Mouse (Mus musculus): ENCODE data around the gene Fars2. TPM values are rescaled to one million over a fixed set of nuclear protein-coding genes. Genes with fewer than 3 reads are reported as not detected.

Fars2 gene
- polyA plus RNA-seq, 1 experiment from 2014 or later: 30.0 TPM

DNA sequence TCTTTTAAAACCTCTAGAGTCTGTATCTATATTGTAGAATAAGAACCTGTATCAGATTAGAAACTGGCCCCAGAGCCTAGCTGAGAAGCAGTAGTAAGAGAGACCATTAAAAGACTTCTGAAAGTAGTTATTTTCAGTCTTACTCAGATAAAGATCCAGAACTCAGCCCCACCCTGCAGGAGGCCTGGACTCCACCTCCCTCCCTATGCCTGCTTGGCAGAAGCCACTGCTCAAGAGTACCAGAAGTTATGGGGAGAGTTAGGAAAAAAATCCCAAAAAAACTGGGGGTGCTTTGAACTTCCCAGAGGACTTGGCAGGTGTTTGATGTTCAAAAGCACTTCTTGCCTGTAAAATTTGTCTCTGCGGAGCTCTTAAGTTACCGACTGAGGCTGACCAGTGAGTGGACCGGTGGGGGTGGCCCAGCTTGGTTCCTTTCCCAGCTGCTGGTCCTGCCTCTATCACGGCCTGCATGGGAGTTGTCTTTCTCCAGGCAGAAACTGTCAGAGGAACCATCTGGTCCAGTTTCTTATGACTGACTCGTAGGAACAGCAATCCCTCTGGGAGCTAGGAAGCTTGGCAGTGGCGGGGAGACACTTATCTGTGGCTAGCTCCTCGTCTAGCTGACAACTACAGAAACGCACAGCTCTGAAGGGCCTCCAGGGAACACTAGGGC is 411.1 kb downstream of the Fars2 start:
- no peak for ATAC-seq (ENCODE audit: low FRiP score)
- Histone ChIP-seq H3K9me3 (no peaks in the 10 kb centered on the region), H3K27me3 (no peaks in the 10 kb centered on the region), H3K36me3 (replicated peaks) (no peaks in the 10 kb centered on the region), H3K9ac (no peak overlapping the region), H3K27ac (no peak overlapping the region), H3K4me3 (replicated peaks) (no peak overlapping the region), H3K4me1 (peaks cover 7% of the 10 kb centered on the region; the same call in 1 of the 2 replicates), H3K4me2 (no peak overlapping the region)
- WGBS: 78% methylated on average over 8 of the region's 8 CpGs

DNA sequence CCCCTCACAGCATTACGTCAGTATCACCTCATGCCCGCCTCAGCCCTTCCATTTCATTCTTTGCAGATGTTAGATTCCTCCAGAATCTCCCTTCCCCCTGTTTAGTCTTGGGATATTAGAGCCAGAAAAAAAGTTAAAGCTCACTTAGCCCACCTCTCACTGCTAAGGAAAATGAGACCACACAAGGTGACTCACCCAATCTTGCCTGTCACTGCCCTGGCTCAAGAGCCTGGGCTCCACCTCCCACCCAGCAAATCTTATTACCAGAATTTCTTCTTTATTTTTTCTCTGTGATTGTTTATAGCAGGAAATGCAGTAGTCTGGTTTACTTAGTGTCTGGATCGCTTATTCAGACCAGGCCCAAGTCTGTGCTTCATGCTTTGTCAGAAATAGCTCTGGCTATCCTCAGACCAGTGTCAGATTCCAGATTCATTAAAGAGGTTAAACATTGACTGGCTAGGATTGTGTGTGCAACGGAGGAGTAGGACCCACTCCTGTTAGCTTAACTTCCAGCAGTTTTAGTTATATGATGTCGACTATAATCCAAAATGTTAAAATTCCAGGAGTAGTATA is 412.3 kb downstream of the Fars2 start:
- Histone ChIP-seq H3K27ac (no peak overlapping the region), H3K4me1 (peaks cover 9% of the 10 kb centered on the region; the same call in 1 of the 2 replicates), H3K9ac (no peak overlapping the region), H3K36me3 (replicated peaks) (no peaks in the 10 kb centered on the region), H3K4me3 (replicated peaks) (no peak overlapping the region), H3K4me2 (no peak overlapping the region), H3K27me3 (no peaks in the 10 kb centered on the region), H3K9me3 (no peaks in the 10 kb centered on the region)
- no peak for ATAC-seq (ENCODE audit: low FRiP score)
- WGBS: 89% methylated on average over 5 of the region's 5 CpGs

DNA sequence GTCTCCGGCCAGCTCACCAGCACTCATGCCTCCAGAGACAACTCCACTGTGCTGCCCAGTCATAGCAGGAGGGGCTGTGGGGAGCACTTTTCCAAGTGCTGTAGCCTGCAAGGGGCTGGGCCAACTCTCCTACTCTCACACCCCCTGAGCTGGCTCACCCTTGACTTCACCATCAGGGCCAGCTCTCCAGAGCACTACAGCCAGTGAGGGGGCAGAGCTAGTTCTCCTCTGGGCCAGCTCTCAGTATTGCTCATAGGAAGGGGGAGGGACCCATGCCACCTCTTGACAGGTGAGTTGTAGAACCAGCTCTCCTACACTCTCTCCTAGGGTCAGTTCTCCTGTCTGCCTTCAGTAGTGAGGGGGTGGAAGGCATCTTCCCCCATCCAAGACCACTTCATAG is 413.6 kb downstream of the Fars2 start:
- Histone ChIP-seq H3K36me3 (replicated peaks) (no peaks in the 10 kb centered on the region), H3K27ac (no peak overlapping the region), H3K27me3 (no peaks in the 10 kb centered on the region), H3K4me1 (peaks cover 9% of the 10 kb centered on the region; the same call in 1 of the 2 replicates), H3K4me2 (no peak overlapping the region), H3K9ac (no peak overlapping the region), H3K9me3 (no peaks in the 10 kb centered on the region), H3K4me3 (replicated peaks) (no peak overlapping the region)
- ATAC-seq (ENCODE audit: low FRiP score): no peak
- whole genome bisulfite sequencing: 94% methylated on average over 1 of the region's 1 CpGs

DNA sequence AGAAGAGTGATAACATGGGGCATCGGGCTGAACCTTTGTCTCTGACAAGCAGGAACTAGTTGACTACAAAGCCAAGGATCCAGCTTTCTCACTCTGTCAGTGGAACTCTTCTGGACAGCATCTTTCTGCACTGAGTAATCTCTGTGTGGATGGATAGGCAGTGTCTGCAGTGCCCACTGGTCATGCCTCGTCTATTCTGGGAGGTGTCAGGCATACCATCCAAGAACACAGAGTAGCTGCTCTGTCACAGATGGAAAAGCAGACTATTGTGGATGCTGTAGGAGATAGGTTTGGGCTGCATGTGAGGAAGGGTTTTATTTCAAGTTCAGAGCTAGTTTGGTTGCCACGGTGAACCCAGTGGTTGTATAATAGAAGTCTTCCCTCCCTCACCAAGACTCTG is 414.7 kb downstream of the Fars2 start:
- Histone ChIP-seq H3K4me1 (0 out of 2 replicates have a peak, but pooled peaks cover 6% of the 10 kb centered on the region), H3K27ac (no peak overlapping the region), H3K36me3 (replicated peaks) (no peaks in the 10 kb centered on the region), H3K27me3 (no peaks in the 10 kb centered on the region), H3K4me2 (no peak overlapping the region), H3K9me3 (no peaks in the 10 kb centered on the region), H3K9ac (no peak overlapping the region), H3K4me3 (replicated peaks) (no peak overlapping the region)
- 81% methylated on average over 3 of the region's 3 CpGs for WGBS
- ATAC-seq (ENCODE audit: low FRiP score): no peak

DNA sequence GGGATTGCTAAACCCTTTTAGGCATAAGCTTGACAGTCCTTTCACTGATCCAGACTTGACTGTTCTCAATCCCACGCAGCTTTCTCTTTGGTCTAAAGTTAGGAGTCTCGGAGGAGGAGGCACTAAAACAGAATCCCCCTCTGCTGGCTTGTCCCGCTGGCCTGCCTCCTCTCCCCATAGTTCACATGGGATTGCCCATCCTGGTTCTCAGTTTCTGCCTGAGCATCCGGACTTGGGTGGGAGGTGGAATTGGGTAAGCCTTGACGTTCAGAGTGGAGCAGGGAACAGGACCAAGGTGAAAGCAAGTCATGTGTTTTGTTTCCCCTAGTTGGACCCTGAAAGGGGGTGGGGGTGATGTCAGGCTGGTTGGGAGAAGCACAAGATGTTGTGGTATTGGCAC is 415.9 kb downstream of the Fars2 start:
- no peaks in the 10 kb centered on the region for H3K27me3 ChIP-seq
- H3K36me3 ChIP-seq (replicated peaks): no peaks in the 10 kb centered on the region
- no peak overlapping the region for H3K27ac ChIP-seq
- H3K4me3 ChIP-seq (replicated peaks): no peak overlapping the region
- no peak overlapping the region for H3K4me2 ChIP-seq
- H3K9me3 ChIP-seq: no peaks in the 10 kb centered on the region
- ATAC-seq (ENCODE audit: low FRiP score): no peak
- H3K4me1 ChIP-seq: peaks cover 9% of the 10 kb centered on the region
- WGBS: 90% methylated on average over 5 of the region's 5 CpGs
- H3K9ac ChIP-seq: no peak overlapping the region

DNA sequence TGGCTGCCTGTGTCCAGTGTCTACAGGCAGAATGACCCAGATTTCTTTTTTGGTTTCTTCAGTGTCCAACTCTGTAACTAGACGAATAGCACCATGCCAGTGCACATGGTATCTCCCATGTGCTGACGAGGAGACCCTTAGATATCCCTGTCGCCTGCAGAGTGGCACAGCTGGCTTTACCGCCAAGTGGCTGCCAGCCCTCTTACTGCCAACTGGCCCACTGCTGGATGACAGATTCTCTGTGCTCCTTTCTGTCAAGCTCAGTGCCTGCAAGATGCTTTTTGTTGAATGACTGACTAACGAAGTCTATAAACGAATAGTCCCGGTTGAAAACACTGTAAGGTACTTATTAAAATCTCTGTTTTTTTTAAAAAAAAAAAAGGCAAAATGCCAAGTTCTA is 416.3 kb downstream of the Fars2 start:
- WGBS: 63% methylated on average over 7 of the region's 7 CpGs
- ATAC-seq (ENCODE audit: low FRiP score): no peak
- H3K4me2 ChIP-seq: no peak overlapping the region

DNA sequence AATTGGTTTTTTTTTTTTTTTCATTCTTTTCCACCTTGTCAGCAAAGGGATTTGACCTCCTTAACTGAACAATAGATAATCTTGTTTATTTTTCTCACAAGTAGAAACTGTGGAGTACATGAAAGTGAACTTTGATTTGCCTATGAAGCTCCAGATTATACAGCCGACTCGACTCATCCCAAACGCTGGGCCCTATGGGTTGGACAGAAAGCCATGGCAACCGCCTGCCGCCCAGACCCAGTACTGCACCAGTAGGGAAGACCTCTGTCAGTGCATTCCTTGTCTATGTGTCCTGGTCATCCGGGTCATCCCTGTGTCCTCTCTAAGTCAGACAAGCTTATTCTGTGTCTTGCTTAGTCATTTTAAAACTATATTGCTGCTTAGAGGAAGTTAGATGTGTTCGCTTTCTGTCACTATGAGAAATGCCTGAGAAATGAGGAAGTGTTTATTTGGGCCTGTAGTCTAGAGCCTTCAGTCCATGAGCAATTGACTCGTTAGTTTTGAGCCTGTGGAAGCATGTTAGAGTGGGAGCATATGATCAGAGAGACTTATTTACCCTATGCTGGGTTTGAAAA is 416.8 kb downstream of the Fars2 start:
- no peaks in the 10 kb centered on the region for H3K27me3 ChIP-seq
- H3K9ac ChIP-seq: no peak overlapping the region
- ATAC-seq (ENCODE audit: low FRiP score): no peak
- H3K4me2 ChIP-seq: no peak overlapping the region
- H3K27ac ChIP-seq: no peak overlapping the region
- no peak overlapping the region for H3K4me3 ChIP-seq (replicated peaks)
- H3K4me1 ChIP-seq: peaks cover 15% of the 10 kb centered on the region
- WGBS: 77% methylated on average over 8 of the region's 8 CpGs
- H3K36me3 ChIP-seq (replicated peaks): no peaks in the 10 kb centered on the region
- no peaks in the 10 kb centered on the region for H3K9me3 ChIP-seq

More for the DNA sequence above, 416.3 kb downstream of the Fars2 start:
- H3K36me3 ChIP-seq (replicated peaks): no peaks in the 10 kb centered on the region
- H3K27me3 ChIP-seq: no peaks in the 10 kb centered on the region
- no peak overlapping the region for H3K27ac ChIP-seq
- no peak overlapping the region for H3K4me3 ChIP-seq (replicated peaks)
- peaks cover 13% of the 10 kb centered on the region for H3K4me1 ChIP-seq
- no peaks in the 10 kb centered on the region for H3K9me3 ChIP-seq
- no peak overlapping the region for H3K9ac ChIP-seq

DNA sequence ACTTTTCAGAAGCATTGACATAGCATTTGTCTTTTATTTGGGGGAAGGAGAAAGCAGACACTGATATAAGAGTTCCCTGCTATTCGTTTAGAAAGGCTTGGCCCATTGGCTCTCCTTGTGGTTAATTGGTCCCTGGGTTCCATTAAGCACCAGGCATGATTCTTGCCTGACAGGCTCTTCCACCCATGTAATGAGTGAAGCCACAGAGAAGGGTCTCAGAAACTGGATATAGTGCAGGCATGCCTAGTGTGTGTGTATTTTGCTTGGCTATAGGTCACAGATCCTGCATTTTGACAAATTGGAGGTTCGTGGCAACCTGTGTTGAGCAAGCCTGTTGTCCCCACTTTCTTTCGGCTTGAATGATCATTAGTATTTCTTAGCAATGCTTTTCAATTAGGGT is 420.4 kb downstream of the Fars2 start:
- Histone ChIP-seq H3K4me3 (replicated peaks) (no peak overlapping the region), H3K36me3 (replicated peaks) (no peaks in the 10 kb centered on the region), H3K4me1 (peaks cover 29% of the 10 kb centered on the region), H3K9ac (no peak overlapping the region), H3K27me3 (no peaks in the 10 kb centered on the region), H3K4me2 (no peak overlapping the region), H3K27ac (no peak overlapping the region), H3K9me3 (no peaks in the 10 kb centered on the region)
- WGBS: 61% methylated on average over 3 of the region's 3 CpGs
- ATAC-seq (ENCODE audit: low FRiP score): no peak

DNA sequence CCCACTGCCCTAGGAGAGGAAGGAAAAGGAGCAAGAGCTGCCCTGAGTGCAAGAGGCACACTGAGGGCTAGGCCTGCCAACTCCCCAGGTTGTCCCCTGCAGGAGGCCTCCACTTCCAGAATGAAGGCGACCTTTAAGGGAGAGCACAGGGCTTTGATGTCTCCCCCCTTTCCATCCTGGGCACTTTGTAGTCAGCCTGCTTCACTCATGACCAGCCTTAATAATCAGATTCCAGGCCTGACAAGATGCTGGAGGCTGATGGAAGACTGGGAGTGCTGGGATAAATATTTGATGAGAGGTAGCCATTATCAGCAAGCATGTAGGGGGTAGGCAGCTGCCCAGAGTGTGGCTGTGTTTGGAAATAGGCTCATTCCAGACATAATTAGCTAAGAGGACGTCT is 421.2 kb downstream of the Fars2 start:
- Histone ChIP-seq H3K9me3 (no peaks in the 10 kb centered on the region; the same call in 1 of the 2 replicates), H3K36me3 (replicated peaks) (no peaks in the 10 kb centered on the region), H3K27ac (no peak overlapping the region), H3K27me3 (no peaks in the 10 kb centered on the region), H3K9ac (no peak overlapping the region), H3K4me2 (no peak overlapping the region), H3K4me1 (peaks cover 29% of the 10 kb centered on the region), H3K4me3 (replicated peaks) (no peak overlapping the region)
- no peak for ATAC-seq (ENCODE audit: low FRiP score)
- WGBS: 51% methylated on average over 2 of the region's 2 CpGs

DNA sequence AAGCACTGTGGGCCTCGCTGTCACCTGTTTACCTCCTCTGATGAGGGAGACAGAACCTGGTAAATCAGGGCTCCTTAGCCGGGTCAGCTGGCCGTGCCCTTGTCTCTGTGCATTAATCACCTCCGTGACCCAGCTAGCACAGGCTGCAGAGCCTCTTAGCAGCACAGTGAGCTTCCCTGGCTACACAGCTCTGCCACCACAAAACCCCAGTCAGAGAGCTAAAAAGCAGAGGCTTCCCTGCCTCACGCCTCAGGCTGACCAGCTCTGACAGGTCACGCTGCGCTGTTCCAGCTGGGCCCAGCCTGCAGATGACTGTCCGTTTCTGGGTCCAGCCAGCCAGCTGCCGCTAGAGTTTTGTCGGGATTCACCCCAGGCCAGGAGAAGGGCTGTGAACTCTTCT is 423.0 kb downstream of the Fars2 start:
- Histone ChIP-seq H3K36me3 (replicated peaks) (no peaks in the 10 kb centered on the region), H3K4me2 (no peak overlapping the region), H3K4me3 (replicated peaks) (no peak overlapping the region), H3K9me3 (no peaks in the 10 kb centered on the region; the same call in 1 of the 2 replicates), H3K4me1 (peaks cover 26% of the 10 kb centered on the region), H3K27ac (peak overlapping the region; percentile 31; the same call in 1 of the 2 replicates), H3K27me3 (no peaks in the 10 kb centered on the region), H3K9ac (no peak overlapping the region)
- 61% methylated on average over 10 of the region's 10 CpGs for WGBS
- peak; percentile 28; the same call in 1 of the 2 replicates for ATAC-seq (ENCODE audit: low FRiP score)

DNA sequence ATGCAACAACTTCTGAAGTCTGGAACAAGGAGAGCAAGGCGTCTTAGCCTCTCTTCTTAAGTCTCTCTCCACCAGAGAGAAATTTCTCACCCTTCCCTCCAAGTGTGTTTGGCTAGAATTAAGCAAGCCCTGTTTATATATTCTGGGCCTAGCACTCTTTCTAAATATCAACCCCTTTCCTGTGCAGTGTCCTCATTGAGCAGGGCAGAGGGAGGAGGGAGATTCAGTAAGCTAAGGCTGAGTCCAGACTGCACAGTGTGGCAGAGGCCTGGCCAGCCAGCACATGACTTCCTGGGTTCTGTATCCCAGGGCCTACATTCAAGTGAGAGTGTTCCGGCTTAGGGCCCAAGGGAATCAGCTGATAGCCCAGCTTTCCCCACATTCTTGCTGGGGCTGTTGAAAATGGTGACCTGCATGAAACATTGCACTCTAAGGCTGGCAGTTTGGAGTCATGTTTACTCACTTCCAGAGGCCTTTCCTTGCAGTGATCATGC is 424.1 kb downstream of the Fars2 start:
- ATAC-seq (ENCODE audit: low FRiP score): no peak
- no peaks in the 10 kb centered on the region for H3K36me3 ChIP-seq (replicated peaks)
- no peaks in the 10 kb centered on the region; the same call in 1 of the 2 replicates for H3K9me3 ChIP-seq
- 94% methylated on average over 2 of the region's 2 CpGs for WGBS
- no peak overlapping the region for H3K9ac ChIP-seq
- no peak overlapping the region for H3K27ac ChIP-seq
- H3K4me2 ChIP-seq: no peak overlapping the region
- peaks cover 26% of the 10 kb centered on the region for H3K4me1 ChIP-seq
- H3K27me3 ChIP-seq: no peaks in the 10 kb centered on the region
- H3K4me3 ChIP-seq (replicated peaks): no peak overlapping the region

DNA sequence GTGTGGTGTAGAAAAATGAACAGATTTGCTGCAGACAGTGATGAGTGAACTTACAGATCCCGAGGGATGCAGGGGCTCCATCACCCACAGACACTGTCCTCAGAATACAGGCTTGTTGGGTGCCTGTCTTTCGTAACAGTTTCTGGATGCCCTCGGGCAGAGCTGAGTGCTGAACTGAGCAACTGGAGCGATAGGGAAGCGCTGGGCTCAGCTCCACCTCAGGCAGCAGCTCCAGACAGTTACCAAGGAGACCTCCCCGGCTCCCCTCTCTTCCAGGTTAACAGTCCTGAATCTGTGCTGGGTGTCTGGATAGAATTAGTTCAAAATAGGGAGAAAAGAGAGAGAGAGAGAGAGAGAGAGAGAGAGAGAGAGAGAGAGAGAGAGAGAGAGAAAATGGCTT is 433.5 kb downstream of the Fars2 start:
- no peak overlapping the region for H3K4me2 ChIP-seq
- H3K36me3 ChIP-seq (replicated peaks): no peaks in the 10 kb centered on the region
- peak; percentile 52; the same call in 1 of the 2 replicates for ATAC-seq (ENCODE audit: low FRiP score)
- H3K4me3 ChIP-seq (replicated peaks): no peak overlapping the region
- no peaks in the 10 kb centered on the region for H3K27me3 ChIP-seq
- no peaks in the 10 kb centered on the region for H3K9me3 ChIP-seq
- H3K9ac ChIP-seq: no peak overlapping the region
- WGBS: 64% methylated on average over 6 of the region's 6 CpGs
- H3K4me1 ChIP-seq: peaks cover 8% of the 10 kb centered on the region
- no peak overlapping the region for H3K27ac ChIP-seq
